Mouse (Mus musculus) stomach, embryonic 15.5 days (tissue): Measurements from ENCODE around the gene Grin2a. TPM values are rescaled to one million over a fixed set of nuclear protein-coding genes. Genes with fewer than 3 reads are reported as not detected.
"Not testable (repeated sequence)": the region's sequence is repeated elsewhere in the genome, so short reads cannot be mapped to it uniquely, and the experiment has no call there.

Source experiments
- ATAC-seq: fragments of 200-750 bp; cut with Nextera tagmentation; 2 replicates; pipeline ENCODE4 v1.8.0; 2017; ENCODE audit warnings: low read depth, moderate number of reproducible peaks, moderate TSS enrichment; ENCODE audit not compliant: insufficient read depth, low FRiP score
- H3K27ac ChIP-seq: fragments of 300-500 bp; sonication (generic); 2 replicates; pipeline ENCODE4 v1.5.1; 2015; ENCODE audit warnings: mild to moderate bottlenecking, inconsistent platforms
- H3K27me3 ChIP-seq: fragments of 300-500 bp; sonication (generic); replicated peaks from 2 replicates; pipeline ENCODE4 v1.6.1; 2015; ENCODE audit warnings: inconsistent platforms
- H3K36me3 ChIP-seq: fragments of 300-500 bp; sonication (generic); 2 replicates; pipeline ENCODE4 v1.6.1; 2015; ENCODE audit warnings: inconsistent platforms
- H3K4me1 ChIP-seq: fragments of 300-500 bp; sonication (generic); 2 replicates; pipeline ENCODE4 v1.6.1; 2015; ENCODE audit warnings: inconsistent platforms
- H3K4me2 ChIP-seq: fragments of 300-500 bp; sonication (generic); 2 replicates; pipeline ENCODE4 v1.6.1; 2015; ENCODE audit warnings: mild to moderate bottlenecking, inconsistent platforms
- H3K4me3 ChIP-seq: fragments of 300-500 bp; sonication (generic); replicated peaks from 2 replicates; pipeline ENCODE4 v1.5.1; 2015; ENCODE audit warnings: inconsistent platforms
- H3K9ac ChIP-seq: fragments of 300-500 bp; sonication (generic); 2 replicates; pipeline ENCODE4 v1.6.1; 2015; ENCODE audit warnings: inconsistent platforms
- H3K9me3 ChIP-seq: fragments of 300-500 bp; sonication (generic); 2 replicates; pipeline ENCODE4 v1.6.1; 2016; ENCODE audit warnings: inconsistent platforms
- WGBS: fragments of 180-500 bp; shearing (Covaris S2); methylation state at CpG from one replicate; pipeline ENCODE4 v1.1.7; 2015; 5-methylcytosine and 5-hydroxymethylcytosine counted together
- polyA plus RNA-seq: library from polyadenylated mRNA; unstranded; fragments of >200 nt; fragmentation: Nextera tagmentation; extraction: Ambion mirVana; gene quantifications from 2 replicates; pipeline ENCODE4 v1.2.1, GENCODE M21; 2015

Gene Grin2a
- polyA plus RNA-seq, 1 experiment from 2014 or later: 0.80 TPM

- Histone ChIP-seq H3K9me3 (no peaks in the 10 kb centered on the region), H3K9ac (no peak overlapping the region), H3K4me2 (no peak overlapping the region), H3K27me3 (no peaks in the 10 kb centered on the region), H3K36me3 (no peaks in the 10 kb centered on the region), H3K27ac (no peak overlapping the region), H3K4me1 (no peaks in the 10 kb centered on the region), H3K4me3 (no peak overlapping the region)
- no peak for ATAC-seq
- 75% methylated on average over 1 of the region's 1 CpGs for WGBS
Observed at GRCm38 (mm10) chr16:9671222-9671621, 324.1 kb downstream of the Grin2a start.

GRCm38 (mm10) chr16:9670750-9671161 is 324.6 kb downstream of the Grin2a start:
- 63% methylated on average over 6 of the region's 6 CpGs for WGBS

GRCm38 (mm10) chr16:9665896-9666295 is 329.5 kb downstream of the Grin2a start:
- ATAC-seq: no peak
- Histone ChIP-seq H3K9ac (no peak overlapping the region), H3K4me1 (no peaks in the 10 kb centered on the region), H3K36me3 (no peaks in the 10 kb centered on the region), H3K9me3 (no peaks in the 10 kb centered on the region), H3K4me3 (no peak overlapping the region), H3K4me2 (no peak overlapping the region), H3K27ac (no peak overlapping the region), H3K27me3 (no peaks in the 10 kb centered on the region)
- 82% methylated on average over 4 of the region's 4 CpGs for WGBS

More at GRCm38 (mm10) chr16:9670750-9671161, 324.6 kb downstream of the Grin2a start:
- H3K36me3 ChIP-seq: no peaks in the 10 kb centered on the region
- no peak overlapping the region for H3K9ac ChIP-seq
- H3K27me3 ChIP-seq: no peaks in the 10 kb centered on the region
- H3K4me1 ChIP-seq: no peaks in the 10 kb centered on the region
- H3K4me2 ChIP-seq: no peak overlapping the region
- no peak for ATAC-seq
- H3K9me3 ChIP-seq: no peaks in the 10 kb centered on the region
- no peak overlapping the region for H3K4me3 ChIP-seq
- H3K27ac ChIP-seq: no peak overlapping the region

- Histone ChIP-seq H3K4me1 (no peaks in the 10 kb centered on the region), H3K36me3 (no peaks in the 10 kb centered on the region), H3K27me3 (no peaks in the 10 kb centered on the region), H3K27ac (no peak overlapping the region), H3K9ac (no peak overlapping the region), H3K4me3 (no peak overlapping the region), H3K9me3 (no peaks in the 10 kb centered on the region), H3K4me2 (no peak overlapping the region)
- WGBS: 62% methylated on average over 3 of the region's 3 CpGs
- ATAC-seq: no peak
Observed at GRCm38 (mm10) chr16:9664060-9664459, 331.3 kb downstream of the Grin2a start.

- Histone ChIP-seq H3K4me1 (no peaks in the 10 kb centered on the region), H3K4me2 (no peak overlapping the region), H3K27ac (no peak overlapping the region), H3K9ac (no peak overlapping the region), H3K4me3 (no peak overlapping the region), H3K36me3 (no peaks in the 10 kb centered on the region), H3K27me3 (no peaks in the 10 kb centered on the region), H3K9me3 (no peaks in the 10 kb centered on the region)
- ATAC-seq: no peak
- WGBS: 68% methylated on average over 2 of the region's 2 CpGs
Observed at GRCm38 (mm10) chr16:9663508-9663907, 331.9 kb downstream of the Grin2a start.

GRCm38 (mm10) chr16:9625652-9626444 is 369.5 kb downstream of the Grin2a start:
- Histone ChIP-seq H3K4me1 (no peaks in the 10 kb centered on the region), H3K27ac (no peak overlapping the region), H3K9me3 (no peaks in the 10 kb centered on the region), H3K9ac (no peak overlapping the region), H3K36me3 (no peaks in the 10 kb centered on the region), H3K4me3 (no peak overlapping the region), H3K4me2 (no peak overlapping the region), H3K27me3 (no peaks in the 10 kb centered on the region)
- WGBS: 94% methylated on average over 10 of the region's 10 CpGs
- ATAC-seq: no peak

GRCm38 (mm10) chr16:9624346-9624745 is 371.0 kb downstream of the Grin2a start:
- no peak overlapping the region for H3K4me2 ChIP-seq
- no peaks in the 10 kb centered on the region for H3K4me1 ChIP-seq
- H3K4me3 ChIP-seq: no peak overlapping the region
- WGBS: 91% methylated on average over 2 of the region's 2 CpGs
- H3K27ac ChIP-seq: no peak overlapping the region
- no peak overlapping the region for H3K9ac ChIP-seq
- H3K36me3 ChIP-seq: no peaks in the 10 kb centered on the region
- no peaks in the 10 kb centered on the region for H3K27me3 ChIP-seq
- no peak for ATAC-seq
- H3K9me3 ChIP-seq: no peaks in the 10 kb centered on the region

GRCm38 (mm10) chr16:9618206-9618605 is 377.2 kb downstream of the Grin2a start:
- no peaks in the 10 kb centered on the region for H3K36me3 ChIP-seq
- H3K4me2 ChIP-seq: no peak overlapping the region
- H3K27ac ChIP-seq: no peak overlapping the region
- WGBS: 70% methylated on average over 2 of the region's 2 CpGs
- H3K4me3 ChIP-seq: no peak overlapping the region
- no peaks in the 10 kb centered on the region for H3K27me3 ChIP-seq
- H3K9ac ChIP-seq: no peak overlapping the region
- no peak for ATAC-seq
- H3K4me1 ChIP-seq: no peaks in the 10 kb centered on the region
- H3K9me3 ChIP-seq: no peaks in the 10 kb centered on the region

- H3K9ac ChIP-seq: no peak overlapping the region
- H3K27ac ChIP-seq: no peak overlapping the region
- no peaks in the 10 kb centered on the region for H3K9me3 ChIP-seq
- H3K36me3 ChIP-seq: no peaks in the 10 kb centered on the region
- H3K4me2 ChIP-seq: no peak overlapping the region
- H3K4me3 ChIP-seq: no peak overlapping the region
- ATAC-seq: no peak
- WGBS: 65% methylated on average over 2 of the region's 2 CpGs
- H3K4me1 ChIP-seq: no peaks in the 10 kb centered on the region
- H3K27me3 ChIP-seq: no peaks in the 10 kb centered on the region
Observed at GRCm38 (mm10) chr16:9617215-9617614, 378.1 kb downstream of the Grin2a start.

GRCm38 (mm10) chr16:9616807-9617206 is 378.6 kb downstream of the Grin2a start:
- Histone ChIP-seq H3K4me3 (no peak overlapping the region), H3K9ac (no peak overlapping the region), H3K27me3 (no peaks in the 10 kb centered on the region), H3K4me2 (no peak overlapping the region), H3K9me3 (no peaks in the 10 kb centered on the region), H3K36me3 (no peaks in the 10 kb centered on the region), H3K27ac (no peak overlapping the region), H3K4me1 (no peaks in the 10 kb centered on the region)
- WGBS: 79% methylated on average over 4 of the region's 4 CpGs
- ATAC-seq: no peak

GRCm38 (mm10) chr16:9612596-9612995 is 382.8 kb downstream of the Grin2a start:
- H3K9ac ChIP-seq, H3K4me2 ChIP-seq, H3K9me3 ChIP-seq, H3K27me3 ChIP-seq, H3K4me3 ChIP-seq, H3K36me3 ChIP-seq, ATAC-seq, H3K4me1 ChIP-seq, H3K27ac ChIP-seq: not testable (repeated sequence)
- WGBS: 79% methylated on average over 6 of the region's 6 CpGs

- 65% methylated on average over 2 of the region's 2 CpGs for whole genome bisulfite sequencing
Observed at GRCm38 (mm10) chr16:9607432-9607831, 387.9 kb downstream of the Grin2a start.

GRCm38 (mm10) chr16:9603983-9604382 is 391.4 kb downstream of the Grin2a start:
- H3K27me3 ChIP-seq: no peaks in the 10 kb centered on the region
- no peak overlapping the region for H3K9ac ChIP-seq
- H3K27ac ChIP-seq: no peak overlapping the region
- no peak overlapping the region for H3K4me2 ChIP-seq
- WGBS: 67% methylated on average over 5 of the region's 5 CpGs
- ATAC-seq: no peak
- no peaks in the 10 kb centered on the region for H3K9me3 ChIP-seq
- no peak overlapping the region for H3K4me3 ChIP-seq
- H3K4me1 ChIP-seq: no peaks in the 10 kb centered on the region
- no peaks in the 10 kb centered on the region for H3K36me3 ChIP-seq

More at GRCm38 (mm10) chr16:9607432-9607831, 387.9 kb downstream of the Grin2a start:
- ATAC-seq: no peak
- Histone ChIP-seq H3K4me3 (no peak overlapping the region), H3K27me3 (no peaks in the 10 kb centered on the region), H3K4me2 (no peak overlapping the region), H3K4me1 (no peaks in the 10 kb centered on the region), H3K9ac (no peak overlapping the region), H3K27ac (no peak overlapping the region), H3K36me3 (no peaks in the 10 kb centered on the region), H3K9me3 (no peaks in the 10 kb centered on the region)
